Comparison of ENCODE assay signal across 22 mouse cellular contexts in genomic region chr10:53997301-53997700, GRCm38 (mm10).
DNase-seq lines count a peak whose midpoint lies in the region; ATAC-seq and TF ChIP-seq lines count a peak whose summit lies in the region.
"Had no signal": no experiment of that assay in that cellular context is flagged by ENCODE, and none has a peak within 500 bp of the region (broad histone marks: within the 10 kb centered on the region; RNA-seq: fewer than 3 reads in every experiment).

No protein-coding gene starts in this region.

- H3K36me3 ChIP-seq in lung, postnatal 0 days (ENCODE audit: insufficient read depth, low read length), result no peaks in the 10 kb centered on the region
- H3K36me3 ChIP-seq: G1E had no signal

- DNase-seq in heart, adult 11 months, result peak; percentile 19
- DNase-seq in heart, postnatal 36 days, result no peak
- DNase-seq in lung, postnatal 0 days (ENCODE audit: low spot score), result peak; percentile 34
- no peak for DNase-seq in lung, postnatal 14 days
- peak; percentile 3 for DNase-seq in lung, postnatal 10 days
- DNase-seq in lung, postnatal 25 days (ENCODE audit: low spot score), result no peak
- DNase-seq in lung, postnatal 36 days, result peak; percentile 17
- no peak for DNase-seq in lung, adult 2 months
- DNase-seq: adrenal gland, adult 2 months; adrenal gland, adult 8-10 months; adrenal gland, postnatal 10 days; adrenal gland, postnatal 14 days; adrenal gland, postnatal 25 days; adrenal gland, postnatal 36 days; B cell, adult 2 months; cerebellum, adult 11 months; cerebellum, adult 11-12 months had no signal

- no peaks in the 10 kb centered on the region for H3K9me3 ChIP-seq in lung, postnatal 0 days (ENCODE audit: low read length)
- H3K9me3 ChIP-seq: G1E had no signal

- no peak for TF ChIP-seq POLR2A in lung, adult 2 months (IDR thresholded peaks at IDR 0.05; ENCODE audit: borderline replicate concordance, extremely low read depth, low read depth, low read length)

- no peak overlapping the region for H3K4me2 ChIP-seq in lung, postnatal 0 days (replicated peaks; ENCODE audit: low read depth, low read length)

- H3K27me3 ChIP-seq in lung, postnatal 0 days (replicated peaks; ENCODE audit: insufficient read depth, low read length), result no peaks in the 10 kb centered on the region
- H3K27me3 ChIP-seq: CH12.LX, Patski had no signal

- H3K4me1 ChIP-seq in lung, postnatal 0 days (ENCODE audit: insufficient read depth, low read depth, low read length), result no peaks in the 10 kb centered on the region
- H3K4me1 ChIP-seq in lung, adult 2 months (ENCODE audit: control insufficient read depth, insufficient read depth, low read length), result peaks cover 2% of the 10 kb centered on the region; the same call in 1 of the 2 replicates

- H3K27ac ChIP-seq in lung, postnatal 0 days (ENCODE audit: low read length), result no peak overlapping the region

- H3K9ac ChIP-seq in lung, postnatal 0 days (replicated peaks; ENCODE audit: low read depth), result no peak overlapping the region

- TF ChIP-seq CTCF in lung, postnatal 0 days (IDR thresholded peaks at IDR 0.05), result no peak
- TF ChIP-seq CTCF in lung, adult 2 months (IDR thresholded peaks at IDR 0.05; ENCODE audit: insufficient read depth, low read length), result no peak

- 84% methylated on average over 13 of the region's 13 CpGs for whole genome bisulfite sequencing in lung, postnatal 0 days
- WGBS in lung, adult 2 months, result 75% methylated on average over 13 of the region's 13 CpGs

- intact Hi-C loops in heart, postnatal 36 days (cut with DNase I), result no loop called here

- no peak overlapping the region for H3K4me3 ChIP-seq in lung, postnatal 0 days (ENCODE audit: low read depth, low read length)
- H3K4me3 ChIP-seq in lung, adult 2 months (replicated peaks; ENCODE audit: extremely low read depth, low read depth, low read length), result no peak overlapping the region

- TF ChIP-seq EP300 in lung, postnatal 0 days (IDR thresholded peaks at IDR 0.05), result peak; percentile 60

- peak; percentile 50; the same call in 1 of the 2 replicates for ATAC-seq in lung, postnatal 0 days
- ATAC-seq: activated CD4-positive, CD25-positive, alpha-beta regulatory T cell, adult 4 months; CD4-positive, CD25-positive, alpha-beta regulatory T cell, adult 4 months; Patski had no signal

Comparison
In these comparisons a context has a peak if more than half of its experiments do, and no peak if none do; other contexts are left out.
1. DNase-seq: peak in heart, adult 11 months (single experiment), lung, postnatal 0 days (single experiment), lung, postnatal 10 days (single experiment) and lung, postnatal 36 days (single experiment); none in heart, postnatal 36 days (0 of 2), lung, postnatal 14 days (single experiment), lung, postnatal 25 days (single experiment) and lung, adult 2 months (single experiment).